Mouse (Mus musculus) embryonic fibroblast, embryonic 13.5 days (primary cell): ENCODE data around the gene H1fx.

ENCODE experiments used
- CTCF ChIP-seq: IDR thresholded peaks from 2 replicates; pipeline ENCODE4 v1.5.1; 2011; ENCODE audit warnings: mild to moderate bottlenecking, control low read depth, low read length, moderate library complexity, borderline replicate concordance; ENCODE audit not compliant: insufficient read depth
- POLR2A ChIP-seq: IDR thresholded peaks from 2 replicates; pipeline ENCODE4 v1.6.1; 2011; ENCODE audit warnings: low read depth, mild to moderate bottlenecking, control low read depth, low read length, moderate library complexity

- no peak for TF ChIP-seq CTCF
- no peak for TF ChIP-seq POLR2A
Measured at GRCm38 (mm10) chr6:87980374-87981029, 935 bp downstream of the H1fx start.
